Mouse (Mus musculus): ENCODE results near the gene Mill2. TPM values are rescaled to one million over a fixed set of nuclear protein-coding genes. Genes with fewer than 3 reads are reported as not detected.

Gene Mill2
- polyA plus RNA-seq, 1 experiment from 2014 or later: 1.6 TPM

Other genes starting within 250 kb of the Mill2 start
- gene Psg23, start 223.5 kb upstream of the Mill2 start, polyA plus RNA-seq (2015; fragmentation: Nextera tagmentation; extraction: Ambion mirVana): not detected in 2 replicates
- gene Psg21, start 183.2 kb upstream of the Mill2 start, polyA plus RNA-seq (2015; fragmentation: Nextera tagmentation; extraction: Ambion mirVana): not detected in 2 replicates
- not detected in 2 replicates for gene Psg20, start 153.8 kb upstream of the Mill2 start, polyA plus RNA-seq (2015; fragmentation: Nextera tagmentation; extraction: Ambion mirVana)
- gene Psg22, start 121.9 kb upstream of the Mill2 start, polyA plus RNA-seq (2015; fragmentation: Nextera tagmentation; extraction: Ambion mirVana): not detected in 2 replicates
- gene Psg19, start 41.4 kb upstream of the Mill2 start, polyA plus RNA-seq (2015; fragmentation: Nextera tagmentation; extraction: Ambion mirVana): not detected in 2 replicates
- gene Psg17, start 18.4 kb upstream of the Mill2 start, polyA plus RNA-seq (2015; fragmentation: Nextera tagmentation; extraction: Ambion mirVana): not detected in 2 replicates
- 1.8 TPM in 2 replicates for gene Pglyrp1, start 31.4 kb downstream of the Mill2 start, polyA plus RNA-seq (2015; fragmentation: Nextera tagmentation; extraction: Ambion mirVana)
- gene Ccdc61, start 70.4 kb downstream of the Mill2 start, polyA plus RNA-seq (2015; fragmentation: Nextera tagmentation; extraction: Ambion mirVana): 30.8 and 31.7 TPM in 2 replicates
- gene Nova2, start 85.9 kb downstream of the Mill2 start, polyA plus RNA-seq (2015; fragmentation: Nextera tagmentation; extraction: Ambion mirVana): 0.67 and 0.77 TPM in 2 replicates
- not detected in 2 replicates for gene Nanos2, start 147.4 kb downstream of the Mill2 start, polyA plus RNA-seq (2015; fragmentation: Nextera tagmentation; extraction: Ambion mirVana)
- 3.3 and 4.0 TPM in 2 replicates for gene Mypop, start 151.3 kb downstream of the Mill2 start, polyA plus RNA-seq (2015; fragmentation: Nextera tagmentation; extraction: Ambion mirVana)
- gene Irf2bp1, start 164.1 kb downstream of the Mill2 start, polyA plus RNA-seq (2015; fragmentation: Nextera tagmentation; extraction: Ambion mirVana): 21.4 and 23.5 TPM in 2 replicates
- gene Foxa3, start 183.6 kb downstream of the Mill2 start, polyA plus RNA-seq (2015; fragmentation: Nextera tagmentation; extraction: Ambion mirVana): 0.35 and 0.75 TPM in 2 replicates
- 34.0 and 35.6 TPM in 2 replicates for gene Sympk, start 184.4 kb downstream of the Mill2 start, polyA plus RNA-seq (2015; fragmentation: Nextera tagmentation; extraction: Ambion mirVana)
- not detected in 2 replicates for gene Rsph6a, start 214.7 kb downstream of the Mill2 start, polyA plus RNA-seq (2015; fragmentation: Nextera tagmentation; extraction: Ambion mirVana)
- 15.5 and 16.8 TPM in 2 replicates for gene Dmwd, start 236.3 kb downstream of the Mill2 start, polyA plus RNA-seq (2015; fragmentation: Nextera tagmentation; extraction: Ambion mirVana)
- 17.2 and 27.5 TPM in 2 replicates for gene Dmpk, start 243.9 kb downstream of the Mill2 start, polyA plus RNA-seq (2015; fragmentation: Nextera tagmentation; extraction: Ambion mirVana)

Measured in kidney, embryonic 16.5 days (tissue).